Mouse (Mus musculus) embryo, embryonic 9.5 days (tissue): ENCODE measurements around the gene Cyp3a25.
"Not testable (repeated sequence)": the region's sequence is repeated elsewhere in the genome, so short reads cannot be mapped to it uniquely, and the experiment has no call there.

Experiments
- DNase-seq: peaks from one replicate; pipeline ENCODE4 v3.0.0-alpha.2; 2017; ENCODE audit errors: extremely low spot score

Cyp3a25 gene

DNA sequence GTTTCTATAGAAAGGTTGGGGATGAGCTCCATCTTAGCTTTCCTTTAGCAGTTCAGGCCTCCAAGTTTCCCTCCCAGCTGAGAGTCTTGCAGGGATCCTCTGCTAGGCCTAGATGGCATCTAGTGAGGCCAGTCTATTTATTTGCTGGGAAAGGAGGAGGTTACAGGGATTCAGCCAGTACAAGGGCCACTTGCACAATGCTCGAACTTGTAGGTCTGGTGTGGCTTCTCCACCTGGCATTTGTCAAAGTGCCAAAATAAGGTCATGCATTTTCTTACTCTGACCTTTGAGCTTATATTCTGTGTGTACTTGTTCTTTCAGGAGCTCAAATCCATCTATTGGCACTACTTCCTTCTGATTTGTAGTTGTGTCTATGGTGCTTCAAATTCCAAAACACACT, at the start of gene Cyp3a25:
Gene Cyp3a25, minus strand, starts transcription at position 110 of the 400 bp plus-strand sequence.
- not testable (repeated sequence) for DNase-seq

DNA sequence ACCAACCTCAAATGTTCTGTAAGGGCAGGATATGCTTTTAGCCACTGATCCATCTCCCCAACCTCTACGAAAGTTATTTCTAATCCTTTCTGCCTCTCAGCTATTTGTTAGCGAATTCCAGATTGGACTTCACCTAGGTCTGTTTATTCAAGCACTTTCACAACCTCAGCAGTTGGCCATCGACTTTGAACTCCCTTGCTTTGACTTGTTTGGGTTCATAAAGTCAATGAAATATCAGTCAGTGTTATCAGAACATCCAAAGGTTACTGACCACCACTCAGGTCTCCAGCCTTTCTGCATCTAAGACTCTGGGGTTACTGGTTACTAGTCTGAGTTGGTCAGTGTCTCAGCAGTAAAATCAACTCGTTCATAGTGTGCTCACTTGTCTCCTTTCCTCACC, 11.7 kb upstream of the Cyp3a25 start:
- no peak for DNase-seq

DNA sequence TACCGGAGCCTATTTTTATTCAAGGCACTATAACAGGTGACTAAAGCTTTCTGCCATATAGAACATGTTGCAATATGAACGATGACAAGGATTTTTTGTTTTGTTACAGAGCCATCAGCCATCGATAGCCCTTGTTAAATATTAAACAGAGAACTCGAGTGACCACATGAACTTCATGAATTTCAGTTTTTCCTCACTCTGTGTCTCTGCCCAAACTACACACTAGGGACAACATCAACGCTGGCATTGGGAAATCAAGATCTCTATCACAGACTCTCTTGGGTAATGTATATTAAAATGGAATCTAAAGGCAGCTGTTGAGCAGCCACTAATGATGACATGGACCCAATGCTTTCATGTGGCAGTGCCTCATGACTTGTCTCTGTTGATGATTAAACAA, 8.9 kb upstream of the Cyp3a25 start:
- DNase-seq: no peak

GRCm38 (mm10) chr5:146011251-146011650, 1.8 kb upstream of the Cyp3a25 start:
- DNase-seq: no peak

GRCm38 (mm10) chr5:145967080-145967479, 42.3 kb downstream of the Cyp3a25 start:
- DNase-seq: no peak
